11 mouse cellular contexts compared by ENCODE assay signal in genomic region chr2:61490436-61491109, GRCm38 (mm10).
DNase-seq lines count a peak whose midpoint lies in the region; ATAC-seq and TF ChIP-seq lines count a peak whose summit lies in the region.
"Had no signal": no experiment of that assay in that cellular context is flagged by ENCODE, and none has a peak within 500 bp of the region (broad histone marks: within the 10 kb centered on the region; RNA-seq: fewer than 3 reads in every experiment).

No protein-coding gene starts in this region.

- H3K9ac ChIP-seq in intestine, postnatal 0 days (ENCODE audit: low read depth, low read length), result no peak overlapping the region
- H3K9ac ChIP-seq in intestine, embryonic 16.5 days (ENCODE audit: low read depth, low read length), result no peak overlapping the region
- H3K9ac ChIP-seq in liver, embryonic 14.5 days (replicated peaks), result no peak overlapping the region
- no peak overlapping the region for H3K9ac ChIP-seq in forebrain, embryonic 13.5 days
- H3K9ac ChIP-seq: hindbrain, embryonic 15.5 days had no signal

- WGBS in intestine, postnatal 0 days, result 81% methylated on average over 10 of the region's 10 CpGs
- 79% methylated on average over 10 of the region's 10 CpGs for WGBS in intestine, embryonic 16.5 days
- WGBS in liver, embryonic 14.5 days (ENCODE audit: insufficient replicate concordance), result 72% methylated on average over 10 of the region's 10 CpGs
- WGBS in forebrain, embryonic 13.5 days, result 86% methylated on average over 10 of the region's 10 CpGs

- H3K4me3 ChIP-seq in intestine, postnatal 0 days (ENCODE audit: low read depth, low read length), result no peak overlapping the region
- no peak overlapping the region for H3K4me3 ChIP-seq in intestine, embryonic 16.5 days (ENCODE audit: low read length)
- H3K4me3 ChIP-seq in liver, embryonic 14.5 days (ENCODE audit: insufficient read depth in 1 of 2, low read depth in 2 of 2, low read length in 2 of 2), result no peak overlapping the region
- no peak overlapping the region for H3K4me3 ChIP-seq in forebrain, embryonic 13.5 days
- H3K4me3 ChIP-seq: embryonic facial prominence, embryonic 10.5 days; hindbrain, embryonic 15.5 days had no signal

- ATAC-seq in intestine, postnatal 0 days, result no peak
- no peak for ATAC-seq in intestine, embryonic 16.5 days
- no peak for ATAC-seq in Patski
- ATAC-seq in liver, embryonic 14.5 days (ENCODE audit: insufficient read depth), result no peak
- ATAC-seq in forebrain, embryonic 13.5 days, result no peak

- TF ChIP-seq EP300 in liver, embryonic 14.5 days (IDR thresholded peaks at IDR 0.05; ENCODE audit: low read depth), result no peak

- no peak overlapping the region for H3K27ac ChIP-seq in intestine, postnatal 0 days (ENCODE audit: low read depth, low read length)
- no peak overlapping the region for H3K27ac ChIP-seq in intestine, embryonic 16.5 days (ENCODE audit: low read length)
- no peak overlapping the region for H3K27ac ChIP-seq in liver, embryonic 14.5 days
- no peak overlapping the region for H3K27ac ChIP-seq in forebrain, embryonic 13.5 days
- H3K27ac ChIP-seq: embryonic facial prominence, embryonic 10.5 days; hindbrain, embryonic 15.5 days had no signal

- in situ Hi-C loops in Patski (cut with MboI; ENCODE audit: low pct_unique_long_range_greater_than_20kb), result no loop called here

- peak; percentile 34 to 36 for DNase-seq in B cell, adult 2 months
- no peak for DNase-seq in Patski (ENCODE audit: low read depth, low spot score)
- DNase-seq in liver, embryonic 14.5 days (ENCODE audit: low read depth in 3 of 3, low spot score in 3 of 3), result no peak
- DNase-seq in urinary bladder, postnatal 14 days (ENCODE audit: low spot score), result no peak
- no peak for DNase-seq in kidney, adult 18-20 months
- DNase-seq: midbrain, embryonic 14.5 days had no signal

- CTCF ChIA-PET in Patski (lab: Charles Lee), result interaction anchor here (1.1 to 1.2 kb wide), 4 partner anchors 9 to 73 kb away, joined by 3 to 4 read pairs (median 4); no protein-coding TSS in a partner anchor

- POLR2A ChIA-PET in Patski (lab: Charles Lee), result no interaction called here

- no peaks in the 10 kb centered on the region for H3K4me1 ChIP-seq in intestine, postnatal 0 days (replicated peaks; ENCODE audit: control insufficient read depth, insufficient read depth, low read length)
- H3K4me1 ChIP-seq in intestine, embryonic 16.5 days (ENCODE audit: control insufficient read depth, insufficient read depth, low read length), result no peaks in the 10 kb centered on the region
- H3K4me1 ChIP-seq in liver, embryonic 14.5 days (replicated peaks; ENCODE audit: control insufficient read depth in 2 of 2, insufficient read depth in 2 of 2, low read length in 1 of 2), result peaks cover 0 to 4% of the 10 kb centered on the region in 2 experiments; a peak in 2 of 4 replicates
- no peaks in the 10 kb centered on the region for H3K4me1 ChIP-seq in forebrain, embryonic 13.5 days
- H3K4me1 ChIP-seq: embryonic facial prominence, embryonic 10.5 days had no signal

- no peaks in the 10 kb centered on the region for H3K9me3 ChIP-seq in intestine, postnatal 0 days (ENCODE audit: control insufficient read depth)
- H3K9me3 ChIP-seq in intestine, embryonic 16.5 days (ENCODE audit: control insufficient read depth, low read length), result no peaks in the 10 kb centered on the region
- no peaks in the 10 kb centered on the region for H3K9me3 ChIP-seq in liver, embryonic 14.5 days (ENCODE audit: control insufficient read depth, low read length)
- H3K9me3 ChIP-seq in forebrain, embryonic 13.5 days (replicated peaks), result no peaks in the 10 kb centered on the region
- H3K9me3 ChIP-seq: embryonic facial prominence, embryonic 10.5 days; hindbrain, embryonic 15.5 days had no signal

- no peaks in the 10 kb centered on the region for H3K36me3 ChIP-seq in intestine, postnatal 0 days (ENCODE audit: control insufficient read depth, insufficient read depth)
- no peaks in the 10 kb centered on the region for H3K36me3 ChIP-seq in intestine, embryonic 16.5 days (ENCODE audit: control insufficient read depth, insufficient read depth, low read length)
- no peaks in the 10 kb centered on the region for H3K36me3 ChIP-seq in liver, embryonic 14.5 days (replicated peaks; ENCODE audit: control insufficient read depth, insufficient read depth, low read depth)
- no peaks in the 10 kb centered on the region for H3K36me3 ChIP-seq in forebrain, embryonic 13.5 days (ENCODE audit: poor library complexity, severe bottlenecking)
- H3K36me3 ChIP-seq: embryonic facial prominence, embryonic 10.5 days; hindbrain, embryonic 15.5 days had no signal

- no peaks in the 10 kb centered on the region for H3K27me3 ChIP-seq in intestine, postnatal 0 days (replicated peaks; ENCODE audit: control insufficient read depth, insufficient read depth, low read length)
- no peaks in the 10 kb centered on the region for H3K27me3 ChIP-seq in intestine, embryonic 16.5 days (replicated peaks; ENCODE audit: control insufficient read depth, insufficient read depth, low read length)
- no peaks in the 10 kb centered on the region for H3K27me3 ChIP-seq in Patski
- no peaks in the 10 kb centered on the region for H3K27me3 ChIP-seq in liver, embryonic 14.5 days (ENCODE audit: control insufficient read depth, insufficient read depth, low read length)
- no peaks in the 10 kb centered on the region for H3K27me3 ChIP-seq in forebrain, embryonic 13.5 days
- H3K27me3 ChIP-seq: hindbrain, embryonic 15.5 days had no signal

- no peak overlapping the region for H3K4me2 ChIP-seq in intestine, postnatal 0 days (replicated peaks; ENCODE audit: low read depth)
- H3K4me2 ChIP-seq in intestine, embryonic 16.5 days (ENCODE audit: low read depth, low read length), result no peak overlapping the region
- H3K4me2 ChIP-seq in liver, embryonic 14.5 days (ENCODE audit: low read depth), result no peak overlapping the region
- H3K4me2 ChIP-seq in forebrain, embryonic 13.5 days, result no peak overlapping the region
- H3K4me2 ChIP-seq: hindbrain, embryonic 15.5 days had no signal

- TF ChIP-seq CTCF in intestine, postnatal 0 days (IDR thresholded peaks at IDR 0.05; ENCODE audit: low read depth), result peak; percentile 45
- peak; percentile 55 for TF ChIP-seq CTCF in Patski (IDR thresholded peaks at IDR 0.05)
- peak; percentile 72 for TF ChIP-seq CTCF in liver, embryonic 14.5 days (IDR thresholded peaks at IDR 0.05; ENCODE audit: low read depth)

Comparison
In these comparisons a context has a peak if more than half of its experiments do, and no peak if none do; other contexts are left out.
1. DNase-seq: peak in B cell, adult 2 months (2 of 2); none in Patski (single experiment), liver, embryonic 14.5 days (0 of 3), urinary bladder, postnatal 14 days (single experiment) and kidney, adult 18-20 months (single experiment).
2. Peak in every context shown above with its lines, with median percentiles within 50 percentile points of each other: CTCF ChIP-seq.